Mouse (Mus musculus): ENCODE measurements around the gene Gm136. TPM values are rescaled to one million over a fixed set of nuclear protein-coding genes. Genes with fewer than 3 reads are reported as not detected.
A peak's percentile ranks its signal among the peaks of the same experiment; 100 is the strongest.

Gene Gm136
- total RNA-seq, 2 experiments from 2014 or later, result not detected

- no peak for ATAC-seq (replicated peaks; ENCODE audit: low FRiP score, low TSS enrichment, poor library complexity, severe bottlenecking)
Observed at GRCm38 (mm10) chr4:34720127-34720895, 35.8 kb downstream of the Gm136 start.

DNA sequence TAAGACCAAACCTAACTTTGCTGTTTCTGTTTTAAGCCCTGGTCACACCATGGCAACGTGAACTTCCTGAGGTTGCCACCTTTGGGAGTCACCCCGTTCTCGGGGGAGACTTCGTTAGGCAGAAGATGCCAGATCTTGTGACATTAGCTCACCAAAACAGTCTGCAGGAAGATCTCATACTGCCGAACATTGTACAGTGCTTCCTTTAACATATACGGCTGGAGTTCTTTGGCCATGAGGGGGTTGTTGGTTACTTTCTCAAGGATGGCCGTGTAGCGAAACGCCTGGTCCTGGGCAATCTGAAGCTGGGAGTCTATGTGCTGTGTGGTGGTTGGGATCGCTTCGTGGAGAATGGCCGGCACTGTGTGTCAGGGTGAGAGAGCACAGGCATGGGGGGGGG lies 36.6 kb downstream of the Gm136 start:
- ATAC-seq (replicated peaks; ENCODE audit: low FRiP score, low TSS enrichment, poor library complexity, severe bottlenecking), result no peak

DNA sequence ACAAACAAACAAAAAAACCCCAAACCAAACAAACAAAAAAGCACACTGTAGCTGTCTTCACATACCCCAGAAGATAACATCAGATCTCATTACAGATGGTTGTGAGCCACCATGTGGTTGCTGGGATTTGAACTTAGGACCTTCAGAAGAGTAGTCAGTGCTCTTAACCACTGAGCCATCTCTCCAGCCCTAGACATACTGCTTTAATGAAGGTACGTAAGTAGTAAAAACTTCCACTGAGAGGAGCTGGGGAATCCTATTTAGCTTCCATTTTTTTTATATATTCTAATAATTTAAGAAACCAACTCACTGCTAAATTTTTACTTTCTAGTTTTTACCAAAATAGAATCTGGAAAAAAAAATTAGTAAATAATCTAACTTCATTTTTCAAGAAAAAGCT lies 41.0 kb downstream of the Gm136 start:
- no peak for ATAC-seq (replicated peaks; ENCODE audit: low FRiP score, low TSS enrichment, poor library complexity, severe bottlenecking)

GRCm38 (mm10) chr4:34708127-34708526 lies 47.9 kb downstream of the Gm136 start:
- ATAC-seq (replicated peaks; ENCODE audit: low FRiP score, low TSS enrichment, poor library complexity, severe bottlenecking), result no peak

DNA sequence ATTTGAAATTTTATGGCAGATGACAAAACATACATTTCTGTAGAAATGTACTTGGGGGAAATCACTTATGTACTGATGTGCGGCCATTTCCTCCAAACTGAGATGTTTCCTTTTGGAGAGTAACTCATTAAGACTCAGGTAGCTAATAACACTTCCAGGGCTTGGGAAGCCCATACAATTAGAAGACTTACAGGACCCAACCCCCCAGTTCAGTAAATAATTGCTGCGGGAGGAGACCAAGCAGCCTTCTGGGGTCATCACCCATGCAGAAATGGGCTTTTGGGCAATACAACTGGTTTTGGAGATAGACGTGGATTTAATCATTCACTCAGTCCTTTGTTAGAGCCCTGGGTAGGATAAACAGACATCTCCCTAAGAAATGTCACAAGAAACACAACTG lies 48.8 kb downstream of the Gm136 start:
- no peak for ATAC-seq (replicated peaks; ENCODE audit: low FRiP score, low TSS enrichment, poor library complexity, severe bottlenecking)

GRCm38 (mm10) chr4:34703029-34703428 lies 53.0 kb downstream of the Gm136 start:
- ATAC-seq (replicated peaks; ENCODE audit: low FRiP score, low TSS enrichment, poor library complexity, severe bottlenecking), result 0 out of 2 replicates have a peak, but pooled peaks have one; percentile 59

DNA sequence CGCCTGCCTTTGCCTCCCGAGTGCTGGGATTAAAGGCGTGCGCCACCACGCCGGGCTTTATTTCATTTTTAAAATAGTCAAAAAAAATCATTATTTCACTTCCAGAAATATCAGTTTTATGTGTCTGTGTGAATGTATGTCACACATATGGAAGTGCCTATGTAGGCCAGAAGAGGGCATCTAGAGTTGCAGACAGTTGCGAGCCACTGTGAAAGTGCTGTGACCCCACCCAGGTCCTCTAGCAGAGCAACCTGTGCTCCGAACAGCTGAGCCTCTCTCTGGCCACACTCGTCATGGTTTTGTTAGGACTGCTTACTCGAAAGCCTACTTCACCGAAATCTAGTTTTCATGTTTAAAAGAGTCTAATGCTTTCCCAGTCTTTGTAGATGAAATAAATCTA lies 53.8 kb downstream of the Gm136 start:
- no peak for ATAC-seq (replicated peaks; ENCODE audit: low FRiP score, low TSS enrichment, poor library complexity, severe bottlenecking)

DNA sequence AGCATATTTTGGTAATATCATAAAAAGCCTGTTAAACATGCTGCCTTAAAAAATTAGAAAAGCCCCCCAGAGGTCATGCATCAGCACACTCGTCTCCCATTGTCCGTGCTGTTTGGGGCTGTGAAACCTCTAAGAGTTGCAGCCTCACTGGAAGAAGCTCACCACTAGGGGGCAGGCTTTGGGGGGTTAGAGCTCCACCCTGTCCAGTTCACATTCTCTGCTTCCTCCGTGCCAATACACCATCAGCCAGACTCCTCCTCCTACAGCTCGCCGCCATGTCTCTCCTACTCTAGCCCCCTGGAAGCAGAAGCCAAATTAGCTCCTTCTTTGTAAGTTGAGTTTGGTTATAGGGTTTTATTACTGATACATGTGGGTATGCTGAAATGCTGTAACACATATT lies 54.5 kb downstream of the Gm136 start:
- peak; percentile 71 for ATAC-seq (replicated peaks; ENCODE audit: low FRiP score, low TSS enrichment, poor library complexity, severe bottlenecking)

Other genes starting within 250 kb of the Gm136 start
- 37.6 and 38.2 TPM in 2 replicates for gene Akirin2, start 205.3 kb downstream of the Gm136 start, total RNA-seq (2014; fragmentation: Nextera tagmentation)
- 34.5 and 48.6 TPM in 2 replicates for gene Akirin2, start 205.3 kb downstream of the Gm136 start, total RNA-seq (2017)
- 110 and 116 TPM in 2 replicates for gene Orc3, start 141.3 kb downstream of the Gm136 start, total RNA-seq (2014; fragmentation: Nextera tagmentation)
- gene Orc3, start 141.3 kb downstream of the Gm136 start, total RNA-seq (2017), result 106 and 107 TPM in 2 replicates
- gene Rars2, start 141.3 kb downstream of the Gm136 start, total RNA-seq (2014; fragmentation: Nextera tagmentation), result 32.4 and 39.2 TPM in 2 replicates
- 53.6 and 66.6 TPM in 2 replicates for gene Rars2, start 141.3 kb downstream of the Gm136 start, total RNA-seq (2017)
- 24.4 and 26.3 TPM in 2 replicates for gene Slc35a1, start 68.8 kb downstream of the Gm136 start, total RNA-seq (2014; fragmentation: Nextera tagmentation)
- 24.8 and 29.1 TPM in 2 replicates for gene Slc35a1, start 68.8 kb downstream of the Gm136 start, total RNA-seq (2017)
- not detected in 2 replicates for gene Cfap206, start 26.1 kb downstream of the Gm136 start, total RNA-seq (2014; fragmentation: Nextera tagmentation)
- not detected in 2 replicates for gene Cfap206, start 26.1 kb downstream of the Gm136 start, total RNA-seq (2017)
- gene Smim8, start 22.2 kb upstream of the Gm136 start, total RNA-seq (2014; fragmentation: Nextera tagmentation), result 48.8 and 60.4 TPM in 2 replicates
- gene Smim8, start 22.2 kb upstream of the Gm136 start, total RNA-seq (2017), result 38.2 and 62.6 TPM in 2 replicates
- gene Zfp292, start 126.7 kb upstream of the Gm136 start, total RNA-seq (2014; fragmentation: Nextera tagmentation), result 25.4 and 35.3 TPM in 2 replicates
- gene Zfp292, start 126.7 kb upstream of the Gm136 start, total RNA-seq (2017), result 21.8 and 37.4 TPM in 2 replicates
- 2.5 TPM in 1 of 2 replicates, not detected in the other for gene Cga, start 137.5 kb upstream of the Gm136 start, total RNA-seq (2014; fragmentation: Nextera tagmentation)
- not detected in 2 replicates for gene Cga, start 137.5 kb upstream of the Gm136 start, total RNA-seq (2017)

Data from megakaryocyte-erythroid progenitor cell, adult 5-6 weeks (primary cell).